Mouse (Mus musculus) T-helper 1 cell (primary cell): Measurements from ENCODE around the gene Ralgapa1.

Source experiments
- in situ Hi-C: fragments of 300-600 bp; cut with MboI, MseI; formaldehyde crosslinking; loops from one replicate; pipeline ENCODE4 v1.15.1; 2025; ENCODE audit warnings: high pct_unique_total_duplicates

Ralgapa1 gene

DNA sequence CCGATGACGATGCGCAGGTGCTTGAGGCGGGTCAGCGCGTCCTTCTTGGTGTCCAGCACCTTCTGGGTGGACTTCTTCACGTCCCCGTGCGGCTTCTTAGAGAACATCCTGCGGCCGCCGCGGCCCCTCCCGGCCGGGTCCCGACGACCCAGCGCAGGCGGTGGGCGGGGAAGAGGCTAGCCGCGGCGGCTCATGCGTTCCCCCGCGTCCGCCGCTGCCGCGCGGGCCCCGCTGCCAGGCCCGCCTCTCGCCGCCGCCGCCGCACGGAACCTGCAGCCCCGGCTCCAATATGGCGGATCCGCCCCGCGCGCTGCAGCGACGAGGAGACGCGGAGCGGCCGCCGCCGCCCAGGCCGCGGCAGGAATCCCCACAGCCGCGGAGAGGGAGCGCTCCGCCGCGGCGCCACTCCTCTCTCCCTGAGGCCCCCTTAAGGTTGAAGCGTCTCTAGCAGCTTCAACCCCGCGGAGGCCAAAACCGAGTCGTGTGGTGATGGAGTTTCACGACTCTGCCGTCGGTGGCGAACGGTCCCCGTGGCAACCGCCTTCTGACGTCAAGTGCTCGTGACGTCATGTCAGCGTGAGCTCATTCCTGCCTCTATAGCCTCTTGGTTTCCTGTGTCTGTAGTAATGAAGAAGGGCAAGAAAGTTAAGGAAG is at the start of gene Ralgapa1:
Gene Ralgapa1 (minus strand): TSS at position 507 of the 654 bp plus-strand sequence.
- in situ Hi-C loops, result no loop called here

DNA sequence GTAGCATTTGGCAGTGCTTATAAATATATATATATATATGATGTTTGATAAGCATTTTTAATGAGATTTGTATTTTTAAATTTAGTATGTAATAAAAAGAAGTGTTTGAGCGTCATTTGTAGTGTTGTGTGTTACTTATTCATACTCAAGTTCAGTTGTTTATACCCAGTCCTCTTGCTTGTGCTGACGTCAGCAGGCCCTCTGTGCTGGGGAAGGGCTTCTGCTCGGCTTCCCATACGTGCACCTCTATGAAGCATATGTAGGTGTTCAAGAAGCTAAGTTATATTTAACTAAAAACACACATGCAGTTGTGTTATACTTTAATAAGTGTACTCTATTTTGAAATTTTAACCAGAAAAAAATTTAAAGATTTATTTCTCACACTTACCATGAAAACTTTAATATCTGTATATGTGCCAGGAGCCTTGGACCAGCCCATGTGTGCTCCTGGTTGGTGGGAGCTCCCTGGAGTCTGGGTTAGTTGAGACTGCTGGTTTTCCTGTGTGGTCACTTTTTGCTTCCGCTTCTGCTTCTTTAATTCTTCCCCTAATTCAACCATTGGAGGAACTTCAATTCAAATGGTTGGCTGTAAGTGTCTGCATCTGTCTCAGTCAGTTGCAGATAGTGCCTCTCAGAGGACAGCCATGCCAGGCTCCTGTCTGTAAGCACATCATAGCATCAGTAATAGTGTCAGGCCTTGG is 48.8 kb upstream of the Ralgapa1 start:
- in situ Hi-C loops, result no loop called here

DNA sequence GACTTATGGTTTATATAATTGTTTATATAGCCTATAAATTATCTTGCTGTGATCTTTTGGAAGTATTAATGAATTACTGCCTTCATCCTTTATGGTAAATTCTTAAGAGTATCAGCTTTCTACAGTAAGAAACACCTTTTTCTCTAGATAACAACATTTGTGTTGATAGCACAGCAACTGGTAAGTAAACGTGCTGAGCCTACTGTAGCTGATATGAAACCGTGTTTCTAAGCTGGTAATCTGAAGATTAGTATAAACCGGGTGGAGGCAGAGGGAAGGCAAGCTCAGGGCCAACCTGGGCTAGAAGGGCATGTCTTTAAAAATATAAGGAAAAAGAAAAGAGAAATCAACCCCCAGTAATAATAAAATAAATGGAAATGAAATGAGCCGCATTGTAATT is 46.8 kb upstream of the Ralgapa1 start:
- in situ Hi-C loops, result no loop called here

- in situ Hi-C loops, result no loop called here
Observed at GRCm38 (mm10) chr12:55860631-55861030, 39.7 kb upstream of the Ralgapa1 start.

DNA sequence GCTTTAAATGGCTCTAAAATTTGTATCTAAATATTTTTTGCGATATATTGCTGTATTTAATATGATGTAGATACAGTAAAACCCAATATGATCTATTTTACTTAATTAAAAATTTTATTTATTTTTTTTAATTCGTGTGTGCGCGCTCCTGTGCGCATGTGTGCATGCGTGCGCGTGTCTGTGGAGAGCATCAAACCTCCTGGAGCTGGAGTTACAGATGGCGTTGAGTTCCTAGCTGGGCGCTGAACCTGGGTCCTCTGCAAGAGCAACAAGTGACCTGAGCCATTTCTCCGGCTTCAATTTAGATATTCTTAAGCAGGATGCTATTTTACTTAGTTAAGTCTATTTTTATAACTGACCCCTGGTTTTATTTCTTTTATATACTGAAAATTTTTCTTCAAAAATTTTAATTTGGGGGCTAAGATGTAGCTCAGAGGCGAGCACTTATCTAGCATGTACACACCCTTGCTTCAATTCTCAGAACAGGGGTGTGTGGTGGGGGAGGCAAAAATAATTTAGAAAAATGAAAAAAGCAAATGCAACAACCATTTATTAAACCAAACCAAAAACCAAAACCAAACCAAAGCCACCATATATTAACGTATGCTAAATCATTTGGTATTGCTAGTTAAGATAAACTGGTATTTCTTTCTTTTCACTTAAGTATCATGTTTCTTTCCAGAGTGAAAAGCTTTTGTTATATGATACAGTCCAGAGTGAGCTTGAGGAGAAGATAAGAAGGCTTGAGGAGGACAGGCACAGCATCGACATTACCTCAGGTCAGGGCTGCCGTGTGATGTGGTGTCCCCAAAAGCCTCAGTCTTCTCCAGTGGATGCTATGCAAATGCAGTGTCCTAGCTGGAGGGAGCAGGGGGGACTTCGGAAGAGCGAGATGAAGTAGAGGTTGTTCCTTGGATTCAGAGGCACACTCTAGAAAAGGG is 38.7 kb upstream of the Ralgapa1 start:
- in situ Hi-C loops, result no loop called here

DNA sequence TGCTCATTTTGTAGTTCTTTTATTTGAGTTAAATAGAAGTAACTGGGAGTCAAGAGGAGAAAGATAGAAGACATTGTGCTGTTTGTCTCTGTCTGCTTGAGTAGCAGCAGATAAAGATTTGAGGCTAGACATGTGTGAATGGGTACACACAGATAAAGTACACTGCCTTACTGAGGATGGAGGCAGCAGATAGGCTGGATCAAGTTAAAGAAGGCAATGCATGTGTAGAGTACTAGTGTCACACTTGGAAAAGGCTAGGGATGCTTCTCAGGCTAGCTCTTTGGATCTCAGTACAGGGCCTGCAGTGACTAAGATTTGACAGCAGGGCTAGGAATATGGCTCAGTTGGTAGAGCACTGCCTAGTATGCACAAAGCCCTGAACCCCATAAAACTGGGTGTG is 29.7 kb upstream of the Ralgapa1 start:
- in situ Hi-C loops, result no loop called here

- in situ Hi-C loops, result loop anchor here (25.0 kb wide), 1 partner anchor 1364 kb away; no protein-coding TSS in a partner anchor
Observed at GRCm38 (mm10) chr12:55847851-55848250, 26.9 kb upstream of the Ralgapa1 start.

DNA sequence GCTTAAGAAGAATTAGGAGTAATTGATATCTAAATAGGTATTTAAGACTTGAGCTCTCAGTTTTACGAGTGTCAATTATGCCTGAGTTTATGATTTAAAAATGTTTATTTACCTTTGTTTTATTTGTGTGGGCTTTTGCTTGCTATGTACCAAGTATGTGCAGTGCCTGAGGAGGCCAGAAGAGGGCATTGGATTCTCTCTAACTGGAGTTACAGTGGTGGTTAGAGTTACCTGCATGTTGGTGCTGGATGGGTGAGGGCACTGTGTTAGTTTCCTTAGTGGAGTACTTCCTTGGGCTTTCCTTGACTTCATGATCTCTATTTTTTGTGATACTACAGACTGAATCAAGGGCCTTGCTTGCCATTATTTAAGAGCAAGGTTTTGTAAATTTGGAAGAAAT is 25.8 kb upstream of the Ralgapa1 start:
- in situ Hi-C loops, result loop anchor here (25.0 kb wide), 1 partner anchor 1366 kb away; no protein-coding TSS in a partner anchor

GRCm38 (mm10) chr12:55837495-55837894 is 16.5 kb upstream of the Ralgapa1 start:
- in situ Hi-C loops, result loop anchor here (10.0 to 25.0 kb wide), 2 partner anchors 1375 to 1697 kb away; no protein-coding TSS in a partner anchor

GRCm38 (mm10) chr12:55836199-55836951 is 15.4 kb upstream of the Ralgapa1 start, which contains the start of gene Brms1l:
Gene Brms1l (plus strand): TSS chr12:55836324.
- in situ Hi-C loops, result loop anchor here (10.0 to 25.0 kb wide), 2 partner anchors 1376 to 1698 kb away; no protein-coding TSS in a partner anchor

GRCm38 (mm10) chr12:55835857-55836198 is 14.9 kb upstream of the Ralgapa1 start:
- in situ Hi-C loops, result loop anchor here (10.0 to 25.0 kb wide), 2 partner anchors 1376 to 1699 kb away; no protein-coding TSS in a partner anchor

DNA sequence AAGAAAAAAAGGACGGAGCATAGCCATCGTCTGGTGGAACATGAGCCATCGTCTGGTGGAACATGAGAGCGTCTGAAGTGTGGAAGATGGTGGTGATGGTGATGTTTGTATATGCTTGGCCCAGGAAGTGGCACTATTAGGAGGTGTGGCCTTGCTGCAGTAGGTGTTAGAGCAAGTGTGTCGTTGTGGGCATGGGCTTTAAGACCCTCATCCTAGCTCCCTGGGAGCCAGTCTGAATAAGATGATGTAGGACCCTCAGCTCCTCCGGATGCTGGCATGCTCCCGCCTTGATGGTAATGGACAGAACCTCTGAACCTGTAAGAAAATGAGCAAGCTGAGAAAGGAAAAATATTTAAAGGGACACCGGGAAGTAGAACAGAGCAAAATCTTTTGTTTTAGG is 13.9 kb upstream of the Ralgapa1 start:
- in situ Hi-C loops, result loop anchor here (10.0 to 25.0 kb wide), 2 partner anchors 1377 to 1700 kb away; no protein-coding TSS in a partner anchor

DNA sequence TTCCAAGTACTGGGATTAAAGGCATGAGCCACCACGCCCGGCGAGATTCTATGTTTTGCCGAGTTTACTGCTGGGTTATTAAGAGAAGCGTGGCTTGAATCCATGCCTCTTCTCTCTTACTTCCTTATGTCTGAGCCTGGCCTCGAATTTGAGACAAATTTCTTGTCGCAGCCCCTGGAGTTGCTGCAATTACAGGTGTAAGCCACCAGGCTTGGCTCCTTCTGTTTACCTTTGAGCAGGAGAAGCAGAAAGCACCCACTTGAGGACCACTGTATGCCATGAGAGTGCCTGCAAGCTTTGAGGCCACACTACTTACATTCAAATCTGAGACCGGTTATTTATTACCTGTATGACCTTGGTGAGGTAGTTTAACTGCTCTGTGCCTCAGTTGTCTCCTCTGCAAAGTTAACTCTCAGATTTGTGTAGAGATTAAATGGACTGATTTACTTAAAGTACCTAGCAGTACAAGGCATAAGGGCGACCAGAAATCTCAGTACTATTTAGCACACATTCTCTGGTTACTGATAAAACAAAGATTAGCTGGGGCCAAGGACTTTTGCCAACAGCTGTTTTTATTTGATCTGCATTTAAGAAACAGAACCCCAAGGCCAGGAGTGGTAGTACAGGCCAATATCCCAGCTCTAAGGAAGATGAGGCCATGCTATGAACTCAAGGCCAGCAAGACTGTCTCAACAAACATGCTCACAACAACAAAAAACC is 13.1 kb upstream of the Ralgapa1 start:
- in situ Hi-C loops, result loop anchor here (10.0 to 25.0 kb wide), 2 partner anchors 1378 to 1701 kb away; no protein-coding TSS in a partner anchor

DNA sequence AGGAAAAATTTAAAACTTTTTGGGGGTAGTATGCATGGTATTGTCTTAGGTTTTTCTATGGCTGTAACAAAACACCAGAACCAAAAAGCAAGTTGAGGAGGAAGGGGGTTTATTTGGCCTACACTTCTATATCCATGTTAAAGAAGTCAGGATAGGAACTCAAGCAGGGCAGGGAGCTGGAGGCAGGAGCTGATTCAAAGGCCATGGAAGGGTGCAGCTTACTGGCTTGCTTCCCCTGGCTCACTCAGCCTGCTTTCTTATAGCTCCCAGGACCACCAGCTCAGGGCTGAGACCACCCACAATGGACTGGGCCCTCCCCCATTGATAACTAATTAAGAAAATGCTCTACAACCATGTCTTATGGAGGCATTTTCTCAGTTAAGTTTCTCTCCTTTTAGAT is 12.0 kb upstream of the Ralgapa1 start:
- in situ Hi-C loops, result loop anchor here (10.0 to 25.0 kb wide), 2 partner anchors 1379 to 1702 kb away; no protein-coding TSS in a partner anchor

DNA sequence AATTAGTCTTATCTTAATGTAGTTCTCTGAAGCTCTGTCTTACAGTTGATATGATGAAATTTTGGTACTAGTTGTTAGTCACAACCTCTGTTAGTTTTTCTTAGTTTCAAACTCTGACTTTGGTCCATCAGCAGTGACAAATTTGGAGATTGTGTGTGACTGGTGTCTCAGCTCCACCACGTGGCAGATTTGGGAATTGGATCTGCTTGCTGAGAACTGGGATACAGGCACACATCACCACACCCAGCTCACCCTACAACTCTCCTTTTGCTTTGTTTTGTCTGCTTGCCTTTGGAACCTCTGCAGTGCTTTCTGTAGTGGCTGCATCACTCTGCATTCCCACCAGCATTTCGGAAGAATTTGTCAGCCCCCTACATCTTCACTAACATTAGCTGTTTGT is 10.1 kb upstream of the Ralgapa1 start:
- in situ Hi-C loops, result loop anchor here (10.0 to 25.0 kb wide), 2 partner anchors 1381 to 1704 kb away; no protein-coding TSS in a partner anchor

DNA sequence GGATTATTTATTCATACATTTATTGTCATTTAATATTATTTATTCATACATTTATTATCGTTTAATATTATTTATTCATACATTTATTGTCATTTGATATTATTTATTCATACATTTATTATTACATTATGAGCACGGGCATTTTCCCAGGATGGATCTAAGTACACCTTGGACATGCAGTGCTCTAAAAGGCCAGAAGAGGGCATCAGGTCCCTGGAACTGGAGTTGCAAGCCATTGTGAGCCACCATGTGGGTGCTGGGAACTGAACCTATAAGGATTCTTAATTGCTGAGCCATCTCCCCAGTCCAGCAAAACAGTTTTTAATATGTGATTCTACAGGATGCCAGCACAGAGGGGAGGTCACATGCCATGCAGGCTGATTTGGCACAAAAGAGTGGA is 4.6 kb upstream of the Ralgapa1 start:
- in situ Hi-C loops, result loop anchor here (25.0 kb wide), 1 partner anchor 1387 kb away; no protein-coding TSS in a partner anchor

DNA sequence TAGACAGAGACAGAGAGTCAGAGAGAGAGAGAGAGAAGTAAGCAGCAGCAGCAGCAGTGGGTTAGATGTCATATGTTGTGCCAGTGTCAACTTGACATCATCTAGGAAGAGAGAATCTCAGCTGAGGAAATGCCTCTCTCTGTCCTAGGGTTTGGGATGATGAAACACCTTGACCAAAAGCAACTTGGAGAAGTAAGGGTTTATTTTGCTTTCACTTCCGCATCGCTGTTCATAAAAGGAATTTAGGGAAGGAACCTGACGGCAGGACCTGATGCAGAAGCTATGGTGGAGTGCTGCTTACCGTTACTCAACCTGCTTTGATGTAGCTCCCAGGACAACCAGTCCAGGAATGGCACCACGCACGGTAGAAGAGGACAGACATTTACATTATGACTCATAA is 3.1 kb upstream of the Ralgapa1 start:
- in situ Hi-C loops, result no loop called here

DNA sequence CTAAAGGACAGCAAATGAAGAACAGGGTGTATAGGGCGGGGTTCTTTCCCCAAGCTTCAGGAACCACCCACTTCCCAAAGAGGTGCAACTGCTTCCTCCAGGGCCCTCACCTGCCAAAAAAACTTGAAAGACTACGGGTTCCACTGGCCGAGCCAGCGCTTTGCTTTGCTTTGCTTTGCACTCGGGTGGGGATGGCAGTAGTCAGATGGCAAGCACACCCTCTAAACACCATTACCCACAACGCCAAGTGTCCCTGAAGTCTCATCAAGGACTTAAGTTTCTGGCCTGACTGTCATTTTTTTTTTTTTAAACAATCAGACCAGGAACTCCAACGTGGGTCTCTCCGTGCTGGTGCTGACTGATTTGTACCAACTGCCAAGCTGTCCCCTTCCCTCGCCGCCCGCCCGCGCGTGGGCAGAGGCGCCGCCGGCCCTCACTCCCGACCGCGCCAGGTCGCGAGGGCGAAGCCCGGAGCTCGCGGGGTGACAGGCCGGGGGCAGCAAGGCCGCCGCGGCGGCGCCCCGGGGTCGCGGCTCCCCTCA is 777 bp downstream of the Ralgapa1 start:
- in situ Hi-C loops, result no loop called here

- in situ Hi-C loops, result no loop called here
Observed at GRCm38 (mm10) chr12:55816488-55816887, 4.5 kb downstream of the Ralgapa1 start.

- in situ Hi-C loops, result no loop called here
Observed at GRCm38 (mm10) chr12:55805035-55805434, 15.9 kb downstream of the Ralgapa1 start.
